Mouse (Mus musculus) bone marrow macrophage, adult 2 months (primary cell): ENCODE data around the gene Abhd12. TPM values are rescaled to one million over a fixed set of nuclear protein-coding genes. Genes with fewer than 3 reads are reported as not detected.

Experiments used
- H3K27ac ChIP-seq: 2 replicates; pipeline ENCODE4 v1.5.1; 2012; ENCODE audit warnings: low read depth, low read length; ENCODE audit not compliant: insufficient read depth
- H3K4me1 ChIP-seq: 2 replicates; pipeline ENCODE4 v1.6.1; 2012; ENCODE audit warnings: low read length; ENCODE audit not compliant: control insufficient read depth, insufficient read depth
- H3K4me3 ChIP-seq: 2 replicates; pipeline ENCODE4 v1.5.1; 2012; ENCODE audit warnings: mild to moderate bottlenecking, low read length, moderate library complexity; ENCODE audit not compliant: insufficient read depth
- CTCF ChIP-seq: IDR thresholded peaks from 2 replicates; pipeline ENCODE4 v1.5.1; 2012; ENCODE audit warnings: low read depth, mild to moderate bottlenecking, low read length, moderate library complexity
- POLR2A ChIP-seq: IDR thresholded peaks from 2 replicates; pipeline ENCODE4 v1.6.1; 2012; ENCODE audit warnings: mild to moderate bottlenecking, low read depth, low read length, borderline replicate concordance
- polyA plus RNA-seq: library from polyadenylated mRNA; stranded (reverse); fragments of >200 nt; gene quantifications from 2 replicates; pipeline ENCODE4 v1.2.4, GENCODE M21; 2012; ENCODE audit not compliant: missing spikeins, insufficient read depth, insufficient read length

The Abhd12 gene
- polyA plus RNA-seq, 1 experiment = 430 TPM

- H3K4me1 ChIP-seq = peaks cover 17% of the 10 kb centered on the region
- H3K4me3 ChIP-seq = no peak overlapping the region
- TF ChIP-seq CTCF (no peak), POLR2A (no peak)
- peak overlapping the region; percentile 72 for H3K27ac ChIP-seq
Observed at GRCm38 (mm10) chr2:150861128-150861527, 43.4 kb downstream of the Abhd12 start.

GRCm38 (mm10) chr2:150859709-150860470 is 44.7 kb downstream of the Abhd12 start:
- H3K4me1 ChIP-seq = peaks cover 17% of the 10 kb centered on the region
- H3K4me3 ChIP-seq = no peak overlapping the region
- no peak for TF ChIP-seq POLR2A
- TF ChIP-seq CTCF = no peak
- H3K27ac ChIP-seq = no peak overlapping the region

- peaks cover 17% of the 10 kb centered on the region for H3K4me1 ChIP-seq
- no peak overlapping the region for H3K27ac ChIP-seq
- TF ChIP-seq POLR2A = no peak
- no peak for TF ChIP-seq CTCF
- no peak overlapping the region for H3K4me3 ChIP-seq
Observed at GRCm38 (mm10) chr2:150858724-150859487, 45.6 kb downstream of the Abhd12 start.

GRCm38 (mm10) chr2:150855186-150855585 is 49.4 kb downstream of the Abhd12 start:
- Histone ChIP-seq H3K27ac (no peak overlapping the region), H3K4me3 (no peak overlapping the region), H3K4me1 (peaks cover 12% of the 10 kb centered on the region)
- TF ChIP-seq POLR2A (no peak), CTCF (no peak)

GRCm38 (mm10) chr2:150851251-150851650 is 53.3 kb downstream of the Abhd12 start:
- no peak for TF ChIP-seq CTCF
- TF ChIP-seq POLR2A = no peak
- peaks cover 30% of the 10 kb centered on the region for H3K4me1 ChIP-seq
- H3K4me3 ChIP-seq = no peak overlapping the region
- H3K27ac ChIP-seq = no peak overlapping the region

GRCm38 (mm10) chr2:150847436-150847995 is 57.0 kb downstream of the Abhd12 start:
- no peak overlapping the region for H3K4me3 ChIP-seq
- TF ChIP-seq POLR2A (no peak), CTCF (no peak)
- no peak overlapping the region for H3K27ac ChIP-seq
- peaks cover 63% of the 10 kb centered on the region for H3K4me1 ChIP-seq

- peaks cover 64% of the 10 kb centered on the region for H3K4me1 ChIP-seq
- H3K4me3 ChIP-seq = no peak overlapping the region
- TF ChIP-seq POLR2A (no peak), CTCF (no peak)
- peak overlapping the region; percentile 83 for H3K27ac ChIP-seq
Observed at GRCm38 (mm10) chr2:150844798-150845197, 59.7 kb downstream of the Abhd12 start.

- H3K4me1 ChIP-seq = peaks cover 78% of the 10 kb centered on the region
- no peak for TF ChIP-seq POLR2A
- no peak for TF ChIP-seq CTCF
- peak overlapping the region; percentile 97 for H3K27ac ChIP-seq
- peak overlapping the region; percentile 55 for H3K4me3 ChIP-seq
Observed at GRCm38 (mm10) chr2:150842049-150842461, 62.5 kb downstream of the Abhd12 start.

- peaks cover 74% of the 10 kb centered on the region for H3K4me1 ChIP-seq
- H3K4me3 ChIP-seq = peak overlapping the region; percentile 55
- peak overlapping the region; percentile 97 for H3K27ac ChIP-seq
- TF ChIP-seq CTCF = 0 out of 2 replicates have a peak, but pooled peaks have one; percentile 12
- no peak for TF ChIP-seq POLR2A
Observed at GRCm38 (mm10) chr2:150841109-150841508, 63.4 kb downstream of the Abhd12 start.

- peaks cover 70% of the 10 kb centered on the region for H3K4me1 ChIP-seq
- TF ChIP-seq POLR2A (no peak), CTCF (no peak)
- peak overlapping the region; percentile 15; the same call in 1 of the 2 replicates for H3K4me3 ChIP-seq
- peak overlapping the region; percentile 99 for H3K27ac ChIP-seq
Observed at GRCm38 (mm10) chr2:150839686-150840471, 64.7 kb downstream of the Abhd12 start.
